Mouse (Mus musculus) c-Kit-negative CD71-positive TER-119-positive erythroid progenitor cells, embryonic 14.5 days (primary cell): ENCODE measurements around the gene Nup107.
"Not testable (repeated sequence)": the region's sequence is repeated elsewhere in the genome, so short reads cannot be mapped to it uniquely, and the experiment has no call there.

Experiments used
- DNase-seq: peaks from one replicate; pipeline ENCODE4 v3.0.0-alpha.2; 2013; ENCODE audit warnings: low read depth, low spot score

The Nup107 gene

GRCm38 (mm10) chr10:117715654-117716053, 76.9 kb downstream of the Nup107 start:
- DNase-seq = not testable (repeated sequence)

- DNase-seq = no peak
Measured at GRCm38 (mm10) chr10:117714928-117715500, 77.5 kb downstream of the Nup107 start.

GRCm38 (mm10) chr10:117714048-117714545, 78.4 kb downstream of the Nup107 start:
- no peak for DNase-seq

GRCm38 (mm10) chr10:117713466-117713865, 79.0 kb downstream of the Nup107 start:
- no peak for DNase-seq

GRCm38 (mm10) chr10:117712871-117713270, 79.6 kb downstream of the Nup107 start:
- no peak for DNase-seq

GRCm38 (mm10) chr10:117712191-117712754, 80.2 kb downstream of the Nup107 start:
- DNase-seq = no peak

- no peak for DNase-seq
Measured at GRCm38 (mm10) chr10:117711408-117711807, 81.1 kb downstream of the Nup107 start.

GRCm38 (mm10) chr10:117710604-117711141, 81.8 kb downstream of the Nup107 start, which contains the start of gene Mdm2:
Mdm2 (minus strand) TSS chr10:117710758.
- peak; percentile 93 for DNase-seq

GRCm38 (mm10) chr10:117709930-117710603, 82.4 kb downstream of the Nup107 start:
- DNase-seq = peak; percentile 49

GRCm38 (mm10) chr10:117709326-117709830, 83.1 kb downstream of the Nup107 start:
- DNase-seq = no peak

- no peak for DNase-seq
Measured at GRCm38 (mm10) chr10:117708856-117709255, 83.6 kb downstream of the Nup107 start.

GRCm38 (mm10) chr10:117708376-117708775, 84.1 kb downstream of the Nup107 start:
- no peak for DNase-seq

- DNase-seq = no peak
Measured at GRCm38 (mm10) chr10:117707114-117707838, 85.2 kb downstream of the Nup107 start.

- DNase-seq = no peak
Measured at GRCm38 (mm10) chr10:117706440-117706839, 86.1 kb downstream of the Nup107 start.

GRCm38 (mm10) chr10:117705806-117706205, 86.7 kb downstream of the Nup107 start:
- no peak for DNase-seq

- DNase-seq = no peak
Measured at GRCm38 (mm10) chr10:117704964-117705335, 87.6 kb downstream of the Nup107 start.

- DNase-seq = not testable (repeated sequence)
Measured at GRCm38 (mm10) chr10:117704314-117704963, 88.1 kb downstream of the Nup107 start.

- no peak for DNase-seq
Measured at GRCm38 (mm10) chr10:117703506-117703905, 89.0 kb downstream of the Nup107 start.

- DNase-seq = no peak
Measured at GRCm38 (mm10) chr10:117702024-117702833, 90.3 kb downstream of the Nup107 start.
